Mouse (Mus musculus): Measurements from ENCODE around the gene Gfpt1.

- TF ChIP-seq CTCF (IDR thresholded peaks at IDR 0.05; ENCODE audit: low read depth) (no peak), EP300 (IDR thresholded peaks at IDR 0.05; ENCODE audit: low read depth) (no peak)
Observed at GRCm38 (mm10) chr6:87092476-87092875, 49.8 kb downstream of the Gfpt1 start.

All from heart, postnatal 0 days (tissue).